Mouse (Mus musculus) gastrocnemius, adult 8-10 months (tissue): ENCODE results near the gene Hagh. TPM values are rescaled to one million over a fixed set of nuclear protein-coding genes. Genes with fewer than 3 reads are reported as not detected.

ENCODE experiments used
- DNase-seq, 2 experiments: peaks; one replicate each; pipeline ENCODE4 v3.0.0; 2022; ENCODE audit warnings: low spot score in 2 of 2
- total RNA-seq, 4 experiments: library from RNA; stranded (reverse); gene quantifications; 2 replicates each; pipeline ENCODE4 v1.2.4; 2022

The Hagh gene
- total RNA-seq, 4 experiments from 2014 or later: 64.2 to 71.5 (median 68.6) TPM

DNA sequence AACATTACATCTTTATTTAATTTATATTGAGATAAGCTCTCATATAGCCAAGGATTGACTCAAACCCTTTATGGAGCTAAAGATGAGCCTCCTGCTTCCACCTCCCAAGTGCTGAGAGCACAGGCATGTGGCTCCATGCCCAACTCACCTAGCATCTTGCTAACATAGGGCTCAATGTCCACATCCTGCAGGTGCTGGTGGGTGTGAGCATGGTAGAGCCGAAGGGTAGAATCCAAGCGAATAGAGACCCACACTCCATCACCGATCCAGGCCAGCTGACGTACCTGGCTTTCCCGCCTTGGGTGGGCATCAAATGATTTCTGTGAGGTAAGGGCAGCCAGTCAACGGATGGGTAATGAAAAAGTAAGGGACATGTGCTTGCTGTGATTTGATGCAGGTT, 60.1 kb downstream of the Hagh start:
- DNase-seq: no peak

DNA sequence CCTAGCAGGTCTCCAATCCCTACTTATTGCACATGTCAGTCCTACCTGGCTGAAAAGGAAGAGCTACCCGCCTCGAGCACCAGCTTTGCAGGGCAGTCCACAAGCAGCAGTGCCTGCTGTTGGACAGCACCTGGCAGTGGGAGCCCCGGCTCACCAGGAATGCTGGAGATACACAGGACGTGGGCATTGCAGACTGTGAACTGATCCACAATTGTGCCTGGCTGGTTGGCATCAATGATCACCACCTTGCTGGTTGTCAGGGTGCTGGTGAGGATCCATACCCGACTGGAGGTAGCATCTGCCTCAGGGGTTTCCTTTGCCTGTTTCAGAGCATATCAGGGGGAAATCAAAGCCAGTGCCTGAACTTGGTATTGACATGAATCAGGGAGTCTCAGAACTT, 62.2 kb downstream of the Hagh start:
- DNase-seq: no peak

DNA sequence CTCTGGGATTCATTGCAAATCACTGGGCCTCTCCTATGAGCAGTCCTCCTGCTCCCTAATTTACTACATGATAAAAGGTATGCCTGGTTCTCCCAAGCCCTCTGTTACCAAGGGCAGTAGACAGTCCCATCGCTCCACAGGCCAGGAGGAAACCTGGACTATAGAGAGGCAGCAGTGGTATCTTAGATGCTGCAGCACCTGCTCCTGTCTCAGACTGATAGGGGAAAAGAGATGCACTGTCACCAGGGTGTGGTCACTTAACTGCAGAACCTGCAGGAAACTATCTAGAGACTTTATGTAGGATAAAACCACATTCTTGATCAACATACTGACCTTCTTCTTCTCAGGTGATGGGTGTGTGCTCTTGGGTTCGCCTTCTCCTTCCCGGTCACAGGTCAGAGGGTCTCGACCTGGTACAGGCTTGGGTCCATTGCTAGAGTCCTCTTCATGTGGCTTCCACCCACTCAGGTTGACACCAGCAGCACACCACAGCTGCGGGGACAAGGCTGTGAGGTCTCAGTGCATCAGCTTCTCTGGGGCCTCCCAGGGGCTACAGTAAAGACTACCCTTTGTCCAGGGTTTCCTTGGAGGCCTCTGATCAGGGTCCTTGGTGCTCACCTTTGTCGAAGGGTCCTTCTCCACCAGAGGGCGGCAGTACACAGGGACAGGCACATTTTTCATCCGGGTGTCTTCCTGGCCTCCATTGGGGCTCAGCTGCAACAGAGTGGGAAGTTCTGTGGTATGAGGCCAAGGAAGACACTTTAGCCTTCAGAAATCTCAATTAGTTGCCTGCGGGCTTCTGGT, 62.9 kb downstream of the Hagh start:
- DNase-seq: no peak

DNA sequence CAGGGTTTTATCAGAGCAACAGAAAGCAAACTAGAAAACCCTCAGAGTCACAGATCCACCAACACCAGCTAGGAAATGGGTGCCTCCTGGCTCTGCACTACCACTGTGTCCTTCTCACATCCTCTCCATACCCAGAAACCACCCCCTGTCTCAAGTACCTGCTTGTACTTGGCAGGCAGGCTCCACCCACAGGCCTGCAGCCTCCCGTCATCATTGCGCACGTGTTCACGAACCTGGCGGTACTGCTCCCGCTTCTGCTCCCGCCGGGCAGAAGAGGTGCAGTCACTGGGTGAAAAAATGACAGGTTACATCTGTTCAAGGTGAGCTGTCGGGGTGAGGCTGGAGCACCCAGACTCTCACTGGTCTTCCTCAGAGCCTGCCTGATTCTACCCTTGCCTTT, 63.8 kb downstream of the Hagh start:
- DNase-seq: no peak

DNA sequence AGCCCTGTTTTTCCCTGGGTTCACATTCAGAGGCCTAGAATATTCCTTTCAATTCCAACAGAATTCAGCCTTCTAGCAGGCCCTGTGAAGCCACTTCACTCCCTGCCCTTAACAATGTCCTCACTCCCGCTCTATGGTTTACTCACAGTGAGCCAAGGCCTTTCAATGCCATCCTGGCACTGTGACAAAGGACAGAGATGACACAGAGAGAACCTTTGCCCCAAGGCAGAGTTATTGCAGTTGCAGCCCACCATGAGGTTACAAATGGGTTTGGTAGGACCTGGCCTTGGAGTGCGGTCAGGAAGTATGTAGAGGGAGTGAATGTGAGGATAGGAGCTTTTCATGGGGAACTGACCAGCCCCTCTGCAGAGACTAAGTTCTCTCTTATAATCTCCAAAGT, 67.6 kb downstream of the Hagh start:
- no peak for DNase-seq

DNA sequence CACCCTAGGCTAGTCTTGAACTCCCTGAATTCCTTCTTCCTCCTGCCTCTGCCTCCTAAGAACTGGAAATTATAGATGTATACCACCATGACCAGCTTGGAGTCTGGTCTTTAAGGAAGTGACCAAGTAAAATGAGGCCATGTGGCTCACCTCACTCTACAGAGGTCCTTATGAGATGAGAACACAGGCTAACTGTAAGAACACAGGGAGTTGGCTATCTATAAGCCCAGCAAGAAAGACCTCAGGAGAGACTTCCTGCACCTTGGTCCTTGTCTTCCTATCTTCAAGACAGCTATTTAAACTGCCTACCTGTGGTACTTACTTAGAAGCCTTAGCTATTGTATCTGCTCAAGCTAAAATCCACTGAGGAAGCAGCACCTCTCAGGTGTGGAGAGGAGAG, 74.0 kb downstream of the Hagh start:
- no peak for DNase-seq

Other genes with a start within 250 kb of the Hagh start
- 10 to 100 TPM; 75.8 to 86.4 (median 82.7) TPM for gene Tsc2, start 207.5 kb upstream of the Hagh start, total RNA-seq
- gene Nthl1, start 207.5 kb upstream of the Hagh start, total RNA-seq: 1 to 10 TPM; 1.8 to 3.4 (median 2.2) TPM
- 10 to 100 TPM; 17.8 to 38.4 (median 20.8) TPM for gene Slc9a3r2, start 189.8 kb upstream of the Hagh start, total RNA-seq
- gene Npw, start 181.7 kb upstream of the Hagh start, total RNA-seq: not detected
- gene Zfp598, start 170.5 kb upstream of the Hagh start, total RNA-seq: 10 to 100 TPM; 22.4 to 27.6 (median 27.0) TPM
- gene Syngr3, start 150.2 kb upstream of the Hagh start, total RNA-seq: under 1 TPM in 1 of 4 experiments, not detected in 3; 0.17 TPM
- gene Gfer, start 144.0 kb upstream of the Hagh start, total RNA-seq: 10 to 100 TPM; 38.2 to 54.4 (median 44.7) TPM
- gene Noxo1, start 143.9 kb upstream of the Hagh start, total RNA-seq: under 1 TPM; 0.22 to 0.70 (median 0.42) TPM
- 10 to 100 TPM; 15.9 to 18.6 (median 17.1) TPM for gene Tbl3, start 132.5 kb upstream of the Hagh start, total RNA-seq
- not detected for gene Rnf151, start 122.1 kb upstream of the Hagh start, total RNA-seq
- 100 to 1,000 TPM; 558 to 703 (median 654) TPM for gene Rps2, start 122.0 kb upstream of the Hagh start, total RNA-seq
- gene Ndufb10, start 115.7 kb upstream of the Hagh start, total RNA-seq: 100 to 1,000 TPM; 409 to 503 (median 459) TPM
- 100 to 1,000 TPM; 757 to 827 (median 779) TPM for gene Rpl3l, start 112.3 kb upstream of the Hagh start, total RNA-seq
- 100 to 1,000 TPM; 144 to 160 (median 145) TPM for gene Msrb1, start 103.5 kb upstream of the Hagh start, total RNA-seq
- not detected for gene Hs3st6, start 87.2 kb upstream of the Hagh start, total RNA-seq
- not detected for gene Meiob, start 35.9 kb upstream of the Hagh start, total RNA-seq
- 10 to 100 TPM; 41.7 to 53.2 (median 46.3) TPM for gene Fahd1, start 10.2 kb downstream of the Hagh start, total RNA-seq
- 1 to 10 TPM; 2.9 to 3.8 (median 3.3) TPM for gene Igfals, start 25.9 kb downstream of the Hagh start, total RNA-seq
- gene Nubp2, start 46.2 kb downstream of the Hagh start, total RNA-seq: 10 to 100 TPM; 10.5 to 13.7 (median 11.9) TPM
- 10 to 100 TPM; 31.0 to 38.6 (median 35.4) TPM for gene Spsb3, start 46.5 kb downstream of the Hagh start, total RNA-seq
- gene Eme2, start 54.9 kb downstream of the Hagh start, total RNA-seq: 1 to 10 TPM; 6.6 to 8.7 (median 7.9) TPM
- gene Mrps34, start 55.0 kb downstream of the Hagh start, total RNA-seq: 10 to 100 TPM; 70.5 to 82.3 (median 75.4) TPM
- gene Nme3, start 56.4 kb downstream of the Hagh start, total RNA-seq: 10 to 100 TPM; 11.4 to 12.6 (median 12.0) TPM
- 10 to 100 TPM; 12.1 to 15.4 (median 13.7) TPM for gene Mapk8ip3, start 96.8 kb downstream of the Hagh start, total RNA-seq
- gene Jpt2, start 120.5 kb downstream of the Hagh start, total RNA-seq: 1 to 10 TPM; 5.1 to 8.5 (median 6.9) TPM
- 1 to 10 TPM; 6.2 to 6.9 (median 6.7) TPM for gene Cramp1l, start 175.6 kb downstream of the Hagh start, total RNA-seq
- gene Ift140, start 175.9 kb downstream of the Hagh start, total RNA-seq: 1 to 10 TPM; 1.4 to 2.7 (median 2.3) TPM
- gene Tmem204, start 243.4 kb downstream of the Hagh start, total RNA-seq: 10 to 100 TPM in 1 of 4 experiments, 1 to 10 TPM in 3; 7.9 to 10.7 (median 8.2) TPM